Mouse (Mus musculus) adrenal gland, adult (tissue): ENCODE measurements at regions not wholly inside any gene's neighbourhood (a gene's known extent, or its start where the extent isn't known, plus 50 kb on each side); places are given as distances from the start of the nearest gene placed in this dataset.
A peak's percentile ranks its signal among the peaks of the same experiment; 100 is the strongest.
"Not testable (repeated sequence)": the region's sequence is repeated elsewhere in the genome, so short reads cannot be mapped to it uniquely, and the experiment has no call there.

ENCODE experiments used
- DNase-seq, 2 experiments: peaks; one replicate each; pipeline ENCODE4 v3.0.0; 2022 to 2023; ENCODE audit warnings: low spot score in 1 of 2; ENCODE audit not compliant: inconsistent age in 2 of 2

DNA sequence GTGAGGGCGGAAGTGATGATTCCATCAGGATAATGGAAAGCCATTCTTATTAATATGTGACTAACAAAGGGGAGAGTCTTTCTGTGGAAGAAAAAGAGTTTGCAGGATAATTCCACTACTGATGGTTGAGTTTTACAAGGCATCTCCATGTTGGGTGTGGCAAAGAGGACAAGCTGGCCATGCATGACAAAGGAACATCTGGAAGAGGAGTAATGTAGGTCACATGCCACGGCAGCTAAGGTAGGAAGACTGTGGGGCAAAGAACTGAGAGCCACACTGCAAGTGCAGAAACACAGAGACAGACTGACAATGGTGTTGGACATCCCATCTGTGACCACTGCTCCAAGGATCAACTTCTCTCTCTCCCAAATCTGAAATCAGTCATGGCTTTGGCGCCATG is 196.4 kb upstream of the Gdi2 start:
- no peak for DNase-seq

DNA sequence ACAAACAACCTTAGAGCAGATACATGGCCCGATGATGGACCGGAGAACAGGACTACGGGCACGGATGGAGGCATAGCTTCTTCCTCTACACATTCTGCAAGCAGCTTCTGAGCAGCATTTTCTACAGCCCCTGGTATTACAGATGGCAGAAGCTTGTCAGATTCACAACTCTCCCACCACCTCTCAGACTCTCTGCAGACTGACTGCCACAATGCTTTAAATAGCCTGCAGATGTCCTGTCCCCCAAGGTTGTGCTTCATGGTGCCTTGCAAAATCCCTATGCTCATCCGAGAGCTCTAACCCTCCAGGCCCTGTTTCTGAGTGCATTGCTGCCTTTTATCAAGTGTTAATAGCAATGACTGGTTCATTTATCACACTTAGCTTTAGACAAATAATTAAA is 194.3 kb upstream of the Gdi2 start:
- no peak for DNase-seq

DNA sequence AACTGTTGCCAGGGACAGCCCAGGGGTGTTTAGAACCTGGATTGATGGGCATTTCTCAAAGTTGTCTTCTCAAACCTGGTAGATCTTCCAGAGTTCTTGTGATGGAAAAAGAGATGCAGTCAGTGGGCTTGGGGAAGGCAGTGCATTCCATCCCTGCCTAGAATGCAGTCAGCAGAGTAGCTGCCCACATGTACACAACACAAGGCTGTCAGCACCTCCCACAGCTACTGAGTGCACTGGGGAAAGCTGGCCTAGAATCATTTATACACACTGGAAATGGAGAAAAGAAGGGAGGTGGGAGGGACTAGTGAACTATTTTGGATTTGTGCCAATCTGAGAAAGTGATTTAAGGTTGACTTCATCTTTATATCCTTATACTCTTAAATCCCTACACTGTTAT is 183.0 kb upstream of the Gdi2 start:
- not testable (repeated sequence) for DNase-seq

DNA sequence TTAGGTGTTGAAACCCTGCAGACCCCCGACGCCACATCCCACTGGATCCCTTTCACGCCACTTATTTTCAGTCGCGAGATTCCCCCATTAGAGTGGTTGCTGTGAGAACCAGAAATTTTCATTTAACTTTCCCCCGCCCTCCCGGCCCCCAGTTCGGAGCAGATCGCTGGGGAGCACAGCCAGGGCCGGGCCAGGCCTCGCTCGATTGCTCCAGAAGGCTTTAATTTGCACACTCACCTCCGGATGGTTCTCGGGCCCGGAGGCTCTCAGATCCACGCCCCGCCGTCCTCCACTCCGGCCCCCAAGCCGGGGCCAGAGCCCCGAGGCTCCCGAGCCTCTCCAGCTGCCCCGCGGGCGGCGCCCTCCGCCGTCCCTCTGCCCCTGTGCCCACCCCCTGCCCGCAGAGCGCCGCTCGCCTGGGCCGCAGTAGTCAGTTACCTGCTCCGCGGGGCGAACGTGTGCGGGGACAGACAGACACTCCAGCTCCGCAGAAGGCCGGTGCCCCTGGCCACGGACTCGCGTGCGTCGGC is 179.7 kb upstream of the Gdi2 start:
- DNase-seq: no peak

DNA sequence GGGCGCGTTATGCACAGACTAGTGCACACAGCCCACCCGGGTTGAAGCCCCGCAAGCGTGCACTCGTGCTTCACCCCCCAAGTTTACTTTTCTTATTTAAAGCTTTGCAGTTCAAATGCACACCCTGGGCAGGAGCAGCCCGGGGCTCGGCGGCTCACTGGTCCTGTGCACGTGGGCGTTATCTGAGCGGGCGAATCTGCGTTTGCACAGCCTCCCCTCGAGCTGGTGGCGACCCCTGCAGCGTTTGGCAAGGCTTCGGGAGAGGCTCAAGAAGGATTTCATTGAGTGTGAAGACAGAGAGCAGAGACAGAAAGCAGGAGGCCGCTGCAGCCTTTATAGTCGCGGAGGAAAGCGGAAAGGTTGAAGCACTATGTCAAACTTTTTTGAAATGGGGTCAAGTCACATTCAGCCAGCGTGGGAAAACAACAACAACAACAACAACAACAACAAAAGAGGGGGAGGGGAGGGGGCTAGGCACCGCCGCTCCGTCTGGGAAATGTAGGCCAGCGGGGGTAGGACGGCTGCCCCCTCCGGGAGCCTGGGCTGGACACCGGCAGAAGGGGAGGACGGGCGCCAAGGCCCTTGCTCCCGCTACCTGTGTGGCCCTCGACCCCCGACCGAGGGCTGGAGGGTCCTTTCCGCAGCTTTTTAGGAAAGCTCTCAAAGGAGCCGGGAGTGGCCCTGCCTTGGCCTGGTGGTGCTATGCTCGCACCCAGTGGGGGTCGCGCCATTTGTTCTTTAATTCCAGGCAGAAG is 178.7 kb upstream of the Gdi2 start:
- DNase-seq: peak; percentile 4 to 47

DNA sequence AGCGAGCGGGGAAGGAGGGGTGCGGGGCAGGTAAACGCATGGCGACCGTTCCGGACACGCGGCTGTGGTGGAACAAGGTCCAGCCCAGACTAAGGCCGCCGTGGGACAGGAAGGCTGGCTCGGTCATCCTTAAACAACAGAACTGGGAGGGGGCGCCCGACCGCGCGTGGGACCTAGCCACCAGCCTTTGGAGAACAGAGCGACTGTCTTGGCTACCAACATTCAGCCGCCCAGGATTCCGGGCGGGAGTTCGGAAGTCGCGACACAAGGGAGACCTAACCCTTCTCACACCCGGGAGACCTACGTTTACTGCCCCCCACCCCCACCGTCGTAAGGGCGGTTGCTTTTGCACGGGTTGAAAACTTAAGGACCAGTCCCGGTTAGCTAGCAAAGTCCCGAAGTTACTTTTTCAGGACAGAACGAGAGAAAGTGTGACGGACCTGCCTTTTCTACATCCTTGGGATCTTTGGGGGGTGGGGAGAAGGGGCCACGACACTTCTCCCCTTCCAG is 178.1 kb upstream of the Gdi2 start:
- DNase-seq: peak in 1 of 2 experiments; percentile 11

DNA sequence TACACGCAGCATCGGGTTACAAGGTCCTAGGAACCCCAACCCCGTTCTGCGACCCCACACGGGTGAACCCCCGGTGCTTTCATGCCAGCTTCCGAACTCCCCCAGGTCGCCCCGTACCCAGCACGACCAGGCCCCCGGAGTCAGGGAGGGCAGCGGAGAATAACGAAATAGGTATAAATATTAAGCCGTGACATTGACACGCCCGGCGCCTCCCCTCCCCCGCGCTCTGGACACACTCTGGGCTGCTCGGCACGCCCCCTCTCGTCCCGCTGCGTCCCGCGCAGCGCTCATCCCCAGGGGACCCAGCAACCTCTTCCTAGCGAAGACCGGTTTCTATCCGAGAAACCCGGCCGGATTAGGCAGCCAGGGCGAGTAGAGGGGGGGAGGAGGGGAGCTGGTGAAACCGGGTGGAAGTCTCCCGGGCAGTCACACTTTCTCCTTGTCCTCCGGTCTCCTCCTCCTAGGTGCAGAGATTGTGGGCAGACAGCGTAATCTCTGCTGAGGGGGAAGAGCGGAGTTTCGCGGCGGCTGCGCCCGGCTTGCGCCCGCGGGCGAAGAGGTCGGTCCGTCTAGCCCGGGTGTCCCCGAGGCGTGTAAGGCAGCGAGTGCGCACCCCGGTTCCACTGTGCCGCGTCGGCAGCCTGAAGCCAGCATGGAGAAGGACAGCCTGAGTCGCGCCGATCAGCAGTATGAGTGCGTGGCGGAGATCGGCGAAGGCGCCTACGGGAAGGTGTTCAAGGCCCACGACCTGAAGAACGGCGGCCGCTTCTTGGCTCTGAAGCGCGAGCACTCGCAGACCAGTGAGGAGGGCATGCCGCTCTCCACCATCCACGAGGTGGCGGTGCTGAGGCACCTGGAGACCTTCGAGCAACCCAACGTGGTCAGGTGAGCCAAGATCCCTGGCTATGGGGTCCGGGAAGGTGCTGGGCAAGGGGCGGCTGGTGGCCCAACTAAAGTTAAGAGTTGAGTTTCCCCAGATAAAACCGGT is 177.1 kb upstream of the Gdi2 start:
- DNase-seq: peak; percentile 26 to 72

DNA sequence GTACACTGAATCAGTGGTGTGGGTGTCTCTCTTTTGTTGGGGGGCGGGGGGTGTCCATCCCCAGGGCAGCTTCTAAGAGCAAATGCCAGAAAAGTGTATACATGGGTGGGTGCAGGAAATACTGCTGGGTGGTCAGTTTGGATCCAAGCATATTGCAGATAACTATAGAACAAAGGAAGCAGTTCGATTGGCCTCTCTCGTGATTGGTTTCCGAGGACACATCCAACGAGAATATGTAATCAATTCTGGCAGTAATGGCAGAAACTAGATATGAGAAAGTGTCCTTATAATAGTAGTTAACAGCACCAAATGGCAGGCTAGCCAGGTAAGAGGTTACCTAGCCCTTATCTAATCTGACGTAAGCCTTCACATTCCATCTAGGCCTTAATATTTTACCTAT is 165.2 kb upstream of the Gdi2 start:
- DNase-seq: no peak

DNA sequence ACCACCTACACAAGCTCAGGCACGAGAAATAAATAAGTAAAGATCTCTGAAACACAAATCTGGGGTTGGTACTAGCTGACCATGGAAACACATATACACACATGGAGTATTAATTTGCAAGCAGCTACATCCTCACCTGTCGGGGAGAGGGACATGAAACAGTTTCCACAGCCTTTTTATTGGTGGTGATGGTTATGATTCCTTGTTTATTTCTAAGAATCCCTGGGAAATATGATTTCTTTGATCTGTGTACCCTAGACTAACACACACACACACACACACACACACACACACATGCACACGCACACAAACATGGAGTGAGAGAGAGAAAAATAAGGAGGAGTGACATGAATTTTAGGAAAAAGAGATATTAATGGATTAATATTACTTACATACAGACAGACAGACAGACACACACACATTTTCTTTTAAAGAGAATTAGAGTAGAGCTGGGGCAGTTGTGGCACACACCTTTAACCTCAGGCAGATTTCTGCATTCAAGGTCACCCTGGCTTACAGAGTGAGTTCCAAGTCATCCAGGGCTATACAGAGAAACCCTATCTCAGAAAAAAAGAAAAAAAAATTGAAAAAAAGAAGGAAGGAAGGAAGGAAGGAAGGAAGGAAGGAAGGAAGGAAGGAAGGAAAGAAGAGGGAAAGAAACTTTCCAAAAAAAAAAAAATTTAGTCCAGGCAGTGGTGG is 164.2 kb upstream of the Gdi2 start:
- DNase-seq: not testable (repeated sequence)

DNA sequence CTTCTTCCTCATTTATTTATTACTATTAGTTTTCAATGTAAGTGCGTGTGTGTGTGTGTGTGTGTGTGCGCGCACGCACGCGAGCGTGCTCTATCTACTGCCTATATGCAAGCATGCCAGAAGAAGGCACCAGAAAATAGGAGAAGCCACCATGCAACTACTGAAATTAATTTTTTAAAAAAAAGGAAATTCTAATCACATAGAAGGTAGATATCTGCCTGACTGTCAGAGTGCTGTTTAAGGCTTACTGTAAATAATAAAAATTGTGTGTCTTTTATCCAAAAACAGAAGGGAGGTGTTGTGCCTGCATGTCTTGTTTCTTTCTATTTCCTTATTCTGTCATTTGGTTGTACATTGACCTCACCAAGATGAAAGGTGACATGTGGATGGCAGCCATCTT is 163.1 kb upstream of the Gdi2 start:
- DNase-seq: no peak

DNA sequence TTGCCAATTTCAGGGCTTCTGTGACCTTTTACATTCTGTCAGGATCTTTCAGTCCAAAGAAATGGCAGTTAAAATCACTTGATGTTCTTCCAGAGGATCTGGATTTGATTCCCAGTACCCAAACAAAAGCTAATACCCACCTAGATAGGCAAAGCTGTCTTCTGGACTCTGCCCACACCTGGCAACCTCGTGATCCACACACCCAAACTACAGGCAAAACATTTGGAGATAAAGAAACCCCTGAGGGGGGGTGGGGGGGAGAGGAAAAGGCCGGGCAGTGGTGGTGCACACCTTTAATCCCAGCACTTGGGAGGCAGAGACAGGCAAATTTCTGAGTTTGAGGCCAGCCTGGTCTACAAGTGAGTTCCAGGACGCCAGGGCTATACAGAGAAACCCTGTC is 160.1 kb upstream of the Gdi2 start:
- not testable (repeated sequence) for DNase-seq

DNA sequence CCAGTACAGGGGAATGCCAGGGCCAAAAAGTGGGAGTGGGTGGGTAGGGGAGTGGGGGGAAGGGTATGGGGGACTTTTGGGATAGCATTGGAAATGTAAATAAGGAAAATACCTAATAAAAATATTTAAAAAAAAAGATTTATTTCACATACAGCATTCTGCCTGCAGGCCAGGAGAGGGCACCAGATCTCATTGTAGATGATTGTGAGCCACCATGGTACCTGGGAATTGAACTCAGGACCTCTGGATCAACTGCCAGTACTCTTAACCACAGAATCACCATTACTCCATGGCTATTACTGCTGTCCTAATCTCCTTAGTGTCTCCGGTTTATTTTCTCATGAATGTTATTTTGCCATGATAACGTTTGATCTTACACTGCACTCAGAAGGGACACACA is 132.1 kb upstream of the Gdi2 start:
- not testable (repeated sequence) for DNase-seq

DNA sequence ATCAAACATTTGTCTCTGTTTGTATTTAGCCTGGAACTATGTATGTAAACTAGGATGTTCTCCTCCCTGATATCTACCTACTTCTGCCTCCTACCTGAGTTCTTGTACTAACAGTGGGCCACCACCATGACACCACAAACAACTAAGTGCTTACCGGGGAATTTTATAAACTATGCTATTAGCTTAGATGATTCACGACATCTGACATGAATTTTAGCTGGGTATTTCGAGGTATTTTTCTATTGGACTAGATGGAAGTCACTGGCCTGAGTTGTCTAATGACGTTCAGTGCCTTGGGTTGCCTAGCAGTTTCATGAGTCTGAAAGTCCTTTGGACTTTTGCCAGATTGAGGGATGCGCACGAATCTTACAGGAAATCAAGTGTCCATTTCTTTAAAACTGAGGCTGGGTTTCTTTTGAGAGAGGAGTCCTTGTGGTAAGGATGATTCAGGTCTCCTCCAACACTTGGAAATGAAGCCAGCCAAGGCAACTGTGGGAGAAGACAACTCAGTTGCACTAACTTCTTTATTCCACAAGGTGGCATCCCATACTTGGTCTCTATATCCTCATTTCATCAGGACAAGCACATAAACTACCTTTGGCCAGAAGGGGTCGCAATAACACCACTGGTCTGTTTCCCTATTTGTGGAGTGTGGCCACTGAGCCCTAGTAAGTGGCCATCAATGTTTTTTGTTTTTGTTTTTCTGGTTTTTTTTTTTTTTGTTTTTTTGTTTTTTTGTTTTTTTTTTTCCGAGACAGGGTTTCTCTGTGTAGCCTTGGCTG is 131.4 kb upstream of the Gdi2 start:
- peak; percentile 73 to 95 for DNase-seq

DNA sequence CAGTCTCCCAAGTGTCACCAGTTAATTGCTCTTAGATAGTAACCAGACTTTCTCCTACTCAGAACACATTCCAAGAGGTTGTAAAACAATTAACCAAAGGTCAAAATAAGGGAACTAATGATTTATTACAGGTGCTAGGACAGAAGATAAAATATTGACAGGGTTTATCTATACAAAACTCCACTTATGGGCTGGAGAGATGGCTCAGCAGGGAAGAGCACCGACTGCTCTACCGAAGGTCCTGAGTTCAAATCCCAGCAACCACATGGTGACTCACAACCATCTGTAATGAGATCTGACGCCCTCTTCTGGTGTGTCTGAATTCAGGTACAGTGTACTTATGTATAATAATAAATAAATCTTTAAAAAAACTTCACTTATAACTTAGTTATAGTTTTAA is 127.6 kb upstream of the Gdi2 start:
- not testable (repeated sequence) for DNase-seq

DNA sequence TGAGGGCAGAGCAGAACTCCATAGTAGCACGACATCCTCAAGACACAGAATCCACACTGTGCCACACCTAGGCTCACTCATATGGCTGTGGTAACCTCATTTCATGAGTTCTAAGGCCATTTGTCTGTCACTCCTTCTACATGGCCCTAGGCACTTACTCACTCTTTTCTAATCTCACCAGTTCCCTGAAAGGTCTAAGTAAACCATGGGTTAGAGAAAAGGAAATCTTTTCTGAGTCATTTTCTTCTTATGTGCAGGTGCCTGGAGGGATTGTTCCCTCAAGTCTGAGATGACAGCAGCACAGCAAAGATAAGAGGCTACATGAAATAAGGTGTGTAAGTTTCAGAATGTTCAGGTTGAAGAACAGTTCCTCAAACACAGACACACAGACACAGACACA is 120.8 kb upstream of the Gdi2 start:
- no peak for DNase-seq

DNA sequence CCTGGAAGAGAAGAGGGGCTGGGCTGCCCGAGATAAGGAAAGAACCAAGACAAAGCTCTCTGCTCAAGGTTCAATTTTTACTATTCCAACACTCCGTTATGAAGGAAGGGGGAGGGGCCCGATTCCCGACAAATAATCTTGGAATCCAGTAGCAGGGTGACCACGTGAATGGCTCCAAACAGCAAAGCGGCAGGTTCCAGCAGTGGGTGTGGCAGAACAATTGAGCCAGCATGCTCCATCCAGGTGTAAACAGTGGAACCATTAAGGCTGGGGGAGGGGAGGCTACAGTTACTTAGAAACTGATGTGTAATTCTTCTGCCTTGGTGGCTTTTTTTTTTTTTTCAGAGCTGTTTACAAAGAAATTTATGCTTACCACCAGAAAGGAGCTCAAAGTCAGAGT is 82.5 kb upstream of the Gdi2 start:
- not testable (repeated sequence) for DNase-seq

DNA sequence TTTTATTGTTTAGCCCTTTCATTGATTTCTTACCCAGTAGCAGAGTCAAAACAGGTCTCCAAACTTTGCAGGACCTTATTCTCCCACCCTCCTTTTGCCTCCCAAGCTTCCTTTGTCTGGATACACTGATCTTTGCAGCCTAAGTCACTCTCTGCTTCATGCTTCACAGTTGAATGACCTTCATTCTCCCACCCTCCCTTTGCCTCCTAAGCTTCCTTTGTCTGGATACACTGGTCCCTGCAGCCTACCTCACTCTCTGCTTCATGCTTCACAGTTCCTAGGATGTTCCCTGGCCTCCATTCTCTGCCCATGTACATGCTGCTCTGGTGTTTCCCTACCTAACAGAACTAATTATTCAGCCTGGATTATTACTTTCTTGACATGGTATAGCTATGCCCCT is 61.0 kb upstream of the Gdi2 start:
- no peak for DNase-seq

DNA sequence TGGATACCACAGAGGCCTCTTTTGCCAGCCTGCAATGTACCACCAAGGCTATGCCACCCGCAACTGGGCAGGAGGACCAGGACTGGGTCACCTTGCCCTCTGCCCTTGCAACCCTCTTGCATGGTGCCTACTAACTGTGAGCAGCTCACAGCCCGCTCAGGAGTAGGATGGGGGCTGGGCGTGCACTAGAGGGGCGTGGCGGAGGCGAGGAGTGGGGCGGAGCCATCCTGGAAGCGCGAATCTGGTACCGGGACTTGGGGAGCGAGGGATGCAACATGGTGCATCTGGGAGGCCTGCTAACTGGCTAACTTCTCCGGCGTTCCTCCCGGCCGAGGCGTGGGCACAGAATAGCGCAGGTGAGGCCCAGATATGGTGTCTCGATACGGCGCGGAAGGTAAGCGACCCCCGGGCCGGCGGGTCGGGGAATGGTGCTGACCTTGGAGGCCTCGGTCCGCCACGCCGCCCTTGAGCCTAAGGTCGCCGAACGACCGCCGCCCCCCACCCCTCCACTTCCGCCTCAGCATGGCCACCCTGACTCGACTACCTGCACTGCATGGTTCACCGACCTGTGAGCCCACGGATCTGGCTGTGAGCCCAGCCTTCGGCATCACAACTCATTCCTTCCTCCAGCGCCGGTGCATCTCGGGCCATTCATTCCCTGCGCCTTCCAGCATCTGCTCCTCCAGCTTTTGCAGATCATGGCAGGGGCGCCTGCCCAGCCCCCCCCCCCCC is 59.7 kb upstream of the Gdi2 start:
- peak; percentile 20 to 66 for DNase-seq
